Mouse (Mus musculus) embryonic fibroblast, embryonic 13.5 days (primary cell): ENCODE results near the gene Gsdme.

Source experiments
- CTCF ChIP-seq: IDR thresholded peaks from 2 replicates; pipeline ENCODE4 v1.5.1; 2011; ENCODE audit warnings: mild to moderate bottlenecking, control low read depth, low read length, moderate library complexity, borderline replicate concordance; ENCODE audit not compliant: insufficient read depth
- POLR2A ChIP-seq: IDR thresholded peaks from 2 replicates; pipeline ENCODE4 v1.6.1; 2011; ENCODE audit warnings: low read depth, mild to moderate bottlenecking, control low read depth, low read length, moderate library complexity

GRCm38 (mm10) chr6:50300622-50301021 lies 37.0 kb upstream of the Gsdme start:
- TF ChIP-seq CTCF, result no peak
- TF ChIP-seq POLR2A, result no peak
